Comparison of ENCODE assay signal across 27 mouse cellular contexts in the genomic region with DNA sequence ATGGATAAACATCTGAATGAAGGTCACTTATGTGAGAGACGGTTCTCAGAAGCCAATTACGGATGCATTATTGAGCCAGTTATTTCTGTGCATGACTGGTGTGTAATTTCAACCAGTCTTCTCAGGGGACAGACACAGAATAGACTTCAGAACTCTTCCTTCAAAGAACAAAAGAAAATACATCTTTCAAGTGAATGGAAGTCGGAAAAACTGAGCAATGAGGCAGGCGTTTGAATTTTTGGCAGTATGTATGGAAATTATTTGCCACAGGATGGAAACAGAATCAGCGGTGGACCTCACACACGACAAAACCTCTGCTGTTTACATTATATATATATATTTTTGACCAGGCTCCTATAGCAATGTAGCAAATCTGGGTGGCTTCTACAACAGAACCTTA. TPM values are rescaled to one million over a fixed set of nuclear protein-coding genes. Genes with fewer than 3 reads are reported as not detected.
DNase-seq lines count a peak whose midpoint lies in the region; ATAC-seq lines count a peak whose summit lies in the region.
"Had no signal": no experiment of that assay in that cellular context is flagged by ENCODE, and none has a peak within 500 bp of the region (broad histone marks: within the 10 kb centered on the region; RNA-seq: fewer than 3 reads in every experiment).

No protein-coding gene starts in this region.

- no peaks in the 10 kb centered on the region for H3K36me3 ChIP-seq in embryonic facial prominence, embryonic 14.5 days (ENCODE audit: control insufficient read depth, insufficient read depth, low read length)
- H3K36me3 ChIP-seq in embryonic facial prominence, embryonic 10.5 days (replicated peaks) = no peaks in the 10 kb centered on the region
- no peaks in the 10 kb centered on the region for H3K36me3 ChIP-seq in forebrain, embryonic 10.5 days (replicated peaks)
- H3K36me3 ChIP-seq: embryonic facial prominence, embryonic 12.5 days; embryonic facial prominence, embryonic 15.5 days; forebrain, embryonic 15.5 days; G1E had no signal

- no peak for ATAC-seq in embryonic facial prominence, embryonic 14.5 days (ENCODE audit: low read depth)
- ATAC-seq in CD4-positive, CD25-positive, alpha-beta regulatory T cell, adult 4 months = peak; percentile 66
- ATAC-seq in activated CD4-positive, CD25-positive, alpha-beta regulatory T cell, adult 4 months = peak; percentile 59
- ATAC-seq in inflammation-experienced regulatory T-cells, adult 6 months = peak; percentile 75
- ATAC-seq: forebrain, embryonic 13.5 days; forebrain, embryonic 15.5 days; forebrain, postnatal 0 days; Patski had no signal

- no peaks in the 10 kb centered on the region for H3K4me1 ChIP-seq in embryonic facial prominence, embryonic 14.5 days (ENCODE audit: control insufficient read depth, insufficient read depth, low read length)
- no peaks in the 10 kb centered on the region for H3K4me1 ChIP-seq in embryonic facial prominence, embryonic 10.5 days
- no peaks in the 10 kb centered on the region for H3K4me1 ChIP-seq in forebrain, embryonic 10.5 days
- H3K4me1 ChIP-seq: embryonic facial prominence, embryonic 12.5 days; embryonic facial prominence, embryonic 15.5 days; forebrain, embryonic 15.5 days had no signal

- H3K27me3 ChIP-seq in embryonic facial prominence, embryonic 14.5 days (replicated peaks; ENCODE audit: control insufficient read depth, insufficient read depth, low read length) = no peaks in the 10 kb centered on the region
- H3K27me3 ChIP-seq in embryonic facial prominence, embryonic 10.5 days (replicated peaks; ENCODE audit: low read depth, poor library complexity, severe bottlenecking) = no peaks in the 10 kb centered on the region
- no peaks in the 10 kb centered on the region for H3K27me3 ChIP-seq in forebrain, embryonic 10.5 days (ENCODE audit: poor library complexity, severe bottlenecking)
- H3K27me3 ChIP-seq: embryonic facial prominence, embryonic 12.5 days; embryonic facial prominence, embryonic 15.5 days; forebrain, embryonic 13.5 days; forebrain, embryonic 15.5 days; Patski had no signal

- no peak overlapping the region for H3K4me2 ChIP-seq in embryonic facial prominence, embryonic 14.5 days (ENCODE audit: low read depth, low read length)
- H3K4me2 ChIP-seq: embryonic facial prominence, embryonic 12.5 days; embryonic facial prominence, embryonic 15.5 days; forebrain, embryonic 13.5 days; forebrain, embryonic 15.5 days had no signal

- 54% methylated on average over 6 of the region's 6 CpGs for whole genome bisulfite sequencing in embryonic facial prominence, embryonic 14.5 days
- 92% methylated on average over 6 of the region's 6 CpGs for WGBS in embryonic facial prominence, embryonic 10.5 days
- WGBS in forebrain, embryonic 10.5 days = 91% methylated on average over 6 of the region's 6 CpGs

- peak; percentile 63 for DNase-seq in embryonic facial prominence, embryonic 14.5 days (ENCODE audit: low spot score)
- no peak for DNase-seq in embryonic facial prominence, embryonic 10.5 days (ENCODE audit: low spot score)
- no peak for DNase-seq in heart, postnatal 10 days
- no peak for DNase-seq in forebrain, embryonic 10.5 days (ENCODE audit: extremely low spot score, low spot score)
- DNase-seq in lung, postnatal 4 days = no peak
- DNase-seq: adrenal gland, adult 2 months; adrenal gland, postnatal 10 days; adrenal gland, postnatal 25 days; B cell, adult 2 months; cerebellum, adult 11 months; cerebellum, adult 18-20 months; cerebellum, adult 8-10 months; cerebellum, adult 9-11 months; cerebellum, postnatal 14 days; cerebellum, postnatal 36 days; embryo, embryonic 11 days; forebrain, postnatal 0 days had no signal

- intact Hi-C loops in heart, postnatal 10 days (cut with DNase I) = loop anchor here (10.0 kb wide), 1 partner anchor 946 kb away; no protein-coding TSS in a partner anchor

- H3K9ac ChIP-seq in embryonic facial prominence, embryonic 14.5 days (ENCODE audit: low read depth, low read length) = no peak overlapping the region
- H3K9ac ChIP-seq: embryonic facial prominence, embryonic 12.5 days; embryonic facial prominence, embryonic 15.5 days; forebrain, embryonic 13.5 days; forebrain, embryonic 15.5 days; forebrain, postnatal 0 days had no signal

- H3K27ac ChIP-seq in embryonic facial prominence, embryonic 14.5 days (replicated peaks; ENCODE audit: low read depth, low read length) = no peak overlapping the region
- no peak overlapping the region for H3K27ac ChIP-seq in embryonic facial prominence, embryonic 10.5 days (replicated peaks)
- H3K27ac ChIP-seq in forebrain, embryonic 10.5 days = no peak overlapping the region
- H3K27ac ChIP-seq: embryonic facial prominence, embryonic 12.5 days; embryonic facial prominence, embryonic 15.5 days; forebrain, embryonic 13.5 days; forebrain, embryonic 15.5 days had no signal

- H3K4me3 ChIP-seq in embryonic facial prominence, embryonic 14.5 days (ENCODE audit: low read depth, low read length) = no peak overlapping the region
- H3K4me3 ChIP-seq in embryonic facial prominence, embryonic 10.5 days = no peak overlapping the region
- no peak overlapping the region for H3K4me3 ChIP-seq in forebrain, embryonic 10.5 days
- H3K4me3 ChIP-seq: embryonic facial prominence, embryonic 12.5 days; embryonic facial prominence, embryonic 15.5 days; erythroblast, embryonic 14.5 days; forebrain, embryonic 13.5 days; forebrain, embryonic 15.5 days had no signal

- no peaks in the 10 kb centered on the region for H3K9me3 ChIP-seq in embryonic facial prominence, embryonic 14.5 days (ENCODE audit: control insufficient read depth, low read length)
- no peaks in the 10 kb centered on the region for H3K9me3 ChIP-seq in embryonic facial prominence, embryonic 10.5 days
- no peaks in the 10 kb centered on the region for H3K9me3 ChIP-seq in forebrain, embryonic 10.5 days
- H3K9me3 ChIP-seq: embryonic facial prominence, embryonic 12.5 days; embryonic facial prominence, embryonic 15.5 days; forebrain, embryonic 13.5 days; forebrain, embryonic 15.5 days had no signal

RNA-seq across cellular contexts. Expression of gene D16Ertd472e, which starts 14.6 kb away (rescaled TPM):
- 18.6 and 21.1 TPM in 2 replicates for polyA plus RNA-seq in embryonic facial prominence, embryonic 14.5 days (2014; fragmentation: Nextera tagmentation; extraction: Ambion mirVana)
- 24.8 and 28.3 TPM in 2 replicates for polyA plus RNA-seq in embryonic facial prominence, embryonic 10.5 days (2016; fragmentation: Nextera tagmentation; extraction: Ambion mirVana)
- polyA plus RNA-seq in CD4-positive, CD25-positive, alpha-beta regulatory T cell, adult 4 months (2017; shearing (Covaris generic)) = 10 to 100 TPM; 40.6 to 41.3 TPM
- 10 to 100 TPM; 52.1 to 55.1 TPM for polyA plus RNA-seq in activated CD4-positive, CD25-positive, alpha-beta regulatory T cell, adult 4 months (2017; shearing (Covaris generic))
- polyA plus RNA-seq in inflammation-experienced regulatory T-cells, adult 6 months (2017; shearing (Covaris generic)) = 10 to 100 TPM; 39.6 to 60.2 (median 48.6) TPM
- 1 to 10 TPM; 8.6 to 8.8 TPM for total RNA-seq in heart, postnatal 10 days (2021)
- polyA plus RNA-seq in forebrain, embryonic 10.5 days (2016; fragmentation: Nextera tagmentation; extraction: Ambion mirVana) = 19.7 and 21.1 TPM in 2 replicates
- total RNA-seq: G1E had no signal
- polyA plus RNA-seq: G1E had no signal
